Mouse (Mus musculus) T-helper 2 cell (primary cell): Measurements from ENCODE around the gene Dst.

Experiments used
- in situ Hi-C: fragments of 300-600 bp; cut with MboI, MseI; formaldehyde crosslinking; loops from one replicate; pipeline ENCODE4 v1.15.1; 2025; ENCODE audit warnings: high pct_unique_total_duplicates

Dst gene

GRCm38 (mm10) chr1:34097640-34098039, 189.6 kb downstream of the Dst start:
- in situ Hi-C loops = no loop called here

- in situ Hi-C loops = no loop called here
Measured at GRCm38 (mm10) chr1:34099439-34099838, 191.4 kb downstream of the Dst start.

- in situ Hi-C loops = no loop called here
Measured at GRCm38 (mm10) chr1:34100385-34100784, 192.4 kb downstream of the Dst start.

- in situ Hi-C loops = no loop called here
Measured at GRCm38 (mm10) chr1:34102604-34103003, 194.6 kb downstream of the Dst start.

- in situ Hi-C loops = no loop called here
Measured at GRCm38 (mm10) chr1:34103176-34103575, 195.2 kb downstream of the Dst start.

- in situ Hi-C loops = no loop called here
Measured at GRCm38 (mm10) chr1:34103713-34104172, 195.7 kb downstream of the Dst start.

GRCm38 (mm10) chr1:34104846-34105245, 196.8 kb downstream of the Dst start:
- in situ Hi-C loops = no loop called here

GRCm38 (mm10) chr1:34106606-34107005, 198.6 kb downstream of the Dst start:
- in situ Hi-C loops = no loop called here

GRCm38 (mm10) chr1:34107076-34107475, 199.1 kb downstream of the Dst start:
- in situ Hi-C loops = no loop called here

- in situ Hi-C loops = loop anchor here (10.0 kb wide), 1 partner anchor 655 kb away; no protein-coding TSS in a partner anchor
Measured at GRCm38 (mm10) chr1:34109599-34110210, 201.7 kb downstream of the Dst start.

GRCm38 (mm10) chr1:34110862-34111261, 202.8 kb downstream of the Dst start:
- in situ Hi-C loops = loop anchor here (10.0 kb wide), 1 partner anchor 656 kb away; no protein-coding TSS in a partner anchor

GRCm38 (mm10) chr1:34111954-34112353, 203.9 kb downstream of the Dst start:
- in situ Hi-C loops = loop anchor here (10.0 kb wide), 1 partner anchor 657 kb away; no protein-coding TSS in a partner anchor

- in situ Hi-C loops = loop anchor here (10.0 kb wide), 1 partner anchor 662 kb away; no protein-coding TSS in a partner anchor
Measured at GRCm38 (mm10) chr1:34116444-34116843, 208.4 kb downstream of the Dst start.

GRCm38 (mm10) chr1:34117056-34117455, 209.0 kb downstream of the Dst start:
- in situ Hi-C loops = loop anchor here (10.0 kb wide), 1 partner anchor 662 kb away; no protein-coding TSS in a partner anchor

GRCm38 (mm10) chr1:34117709-34118108, 209.7 kb downstream of the Dst start:
- in situ Hi-C loops = loop anchor here (10.0 kb wide), 1 partner anchor 663 kb away; no protein-coding TSS in a partner anchor

GRCm38 (mm10) chr1:34120066-34120465, 212.0 kb downstream of the Dst start:
- in situ Hi-C loops = no loop called here

GRCm38 (mm10) chr1:34120602-34121001, 212.6 kb downstream of the Dst start:
- in situ Hi-C loops = no loop called here

- in situ Hi-C loops = no loop called here
Measured at GRCm38 (mm10) chr1:34121157-34122015, 213.4 kb downstream of the Dst start.

GRCm38 (mm10) chr1:34122198-34122597, 214.2 kb downstream of the Dst start:
- in situ Hi-C loops = no loop called here

GRCm38 (mm10) chr1:34122905-34123304, 214.9 kb downstream of the Dst start:
- in situ Hi-C loops = no loop called here

- in situ Hi-C loops = no loop called here
Measured at GRCm38 (mm10) chr1:34123334-34123733, 215.3 kb downstream of the Dst start.

GRCm38 (mm10) chr1:34124376-34124775, 216.4 kb downstream of the Dst start:
- in situ Hi-C loops = no loop called here
